Mouse (Mus musculus): ENCODE measurements around the gene Adamts15.

The Adamts15 gene

GRCm38 (mm10) chr9:30920736-30921135 lies 1.5 kb downstream of the Adamts15 start:
- DNase-seq, result peak; percentile 12

GRCm38 (mm10) chr9:30919686-30920085 lies 2.6 kb downstream of the Adamts15 start:
- DNase-seq, result no peak

- no peak for DNase-seq
Measured at GRCm38 (mm10) chr9:30918466-30919356, 3.5 kb downstream of the Adamts15 start.

GRCm38 (mm10) chr9:30916266-30916968 lies 5.8 kb downstream of the Adamts15 start:
- no peak for DNase-seq

GRCm38 (mm10) chr9:30914241-30914640 lies 8.0 kb downstream of the Adamts15 start:
- no peak for DNase-seq

- DNase-seq, result no peak
Measured at GRCm38 (mm10) chr9:30913429-30913828, 8.8 kb downstream of the Adamts15 start.

GRCm38 (mm10) chr9:30912161-30912560 lies 10.1 kb downstream of the Adamts15 start:
- no peak for DNase-seq

GRCm38 (mm10) chr9:30910491-30910890 lies 11.8 kb downstream of the Adamts15 start:
- no peak for DNase-seq

GRCm38 (mm10) chr9:30908973-30909372 lies 13.3 kb downstream of the Adamts15 start:
- no peak for DNase-seq

GRCm38 (mm10) chr9:30908296-30908690 lies 14.0 kb downstream of the Adamts15 start:
- no peak for DNase-seq

- DNase-seq, result no peak
Measured at GRCm38 (mm10) chr9:30907677-30908295, 14.5 kb downstream of the Adamts15 start.

GRCm38 (mm10) chr9:30906426-30906825 lies 15.8 kb downstream of the Adamts15 start:
- DNase-seq, result no peak

GRCm38 (mm10) chr9:30905861-30906260 lies 16.4 kb downstream of the Adamts15 start:
- no peak for DNase-seq

- no peak for DNase-seq
Measured at GRCm38 (mm10) chr9:30903266-30903665, 19.0 kb downstream of the Adamts15 start.

GRCm38 (mm10) chr9:30902641-30903040 lies 19.6 kb downstream of the Adamts15 start:
- no peak for DNase-seq

- DNase-seq, result no peak
Measured at GRCm38 (mm10) chr9:30902152-30902551, 20.1 kb downstream of the Adamts15 start.

- DNase-seq, result no peak
Measured at GRCm38 (mm10) chr9:30897169-30897568, 25.1 kb downstream of the Adamts15 start.

- peak; percentile 62 for DNase-seq
Measured at GRCm38 (mm10) chr9:30896752-30897151, 25.5 kb downstream of the Adamts15 start.

GRCm38 (mm10) chr9:30895618-30896017 lies 26.6 kb downstream of the Adamts15 start:
- DNase-seq, result no peak

- no peak for DNase-seq
Measured at GRCm38 (mm10) chr9:30886276-30886675, 36.0 kb downstream of the Adamts15 start.

GRCm38 (mm10) chr9:30880553-30880952 lies 41.7 kb downstream of the Adamts15 start:
- no peak for DNase-seq

- no peak for DNase-seq
Measured at GRCm38 (mm10) chr9:30879947-30880273, 42.3 kb downstream of the Adamts15 start.

GRCm38 (mm10) chr9:30879248-30879946 lies 42.9 kb downstream of the Adamts15 start:
- no peak for DNase-seq

Data from layer of hippocampus, adult 9-11 months (tissue).